Mouse (Mus musculus) ES-Bruce4 (cell line): ENCODE measurements around the gene Syngap1. TPM values are rescaled to one million over a fixed set of nuclear protein-coding genes. Genes with fewer than 3 reads are reported as not detected.

Experiments
- H3K27ac ChIP-seq: 2 replicates; pipeline ENCODE4 v1.5.1; 2012; ENCODE audit warnings: low read length, inconsistent platforms; ENCODE audit not compliant: insufficient read depth
- H3K27me3 ChIP-seq: 2 replicates; pipeline ENCODE4 v1.6.1; 2012; ENCODE audit warnings: mild to moderate bottlenecking, low read length, inconsistent platforms; ENCODE audit not compliant: control insufficient read depth, poor library complexity, insufficient read depth, severe bottlenecking
- H3K36me3 ChIP-seq: 2 replicates; pipeline ENCODE4 v1.6.1; 2012; ENCODE audit warnings: inconsistent platforms, mild to moderate bottlenecking, low read length, moderate library complexity; ENCODE audit not compliant: control insufficient read depth, poor library complexity, insufficient read depth, severe bottlenecking
- H3K4me1 ChIP-seq: one replicate; pipeline ENCODE4 v1.8.1; 2011; ENCODE audit warnings: low read length; ENCODE audit not compliant: control insufficient read depth, insufficient read depth
- H3K4me3 ChIP-seq: 2 replicates; pipeline ENCODE4 v1.5.1; 2011; ENCODE audit warnings: low read depth, mild to moderate bottlenecking, low read length
- H3K9ac ChIP-seq: 2 replicates; pipeline ENCODE4 v1.6.1; 2012; ENCODE audit warnings: low read depth, mild to moderate bottlenecking, inconsistent platforms; ENCODE audit not compliant: poor library complexity, severe bottlenecking
- H3K9me3 ChIP-seq: replicated peaks from 2 replicates; pipeline ENCODE4 v1.6.1; 2012; ENCODE audit warnings: mild to moderate bottlenecking, low read length, inconsistent platforms; ENCODE audit not compliant: control insufficient read depth, poor library complexity, insufficient read depth, severe bottlenecking
- CTCF ChIP-seq: IDR thresholded peaks from one replicate; pipeline ENCODE4 v1.8.1; 2011; ENCODE audit warnings: low read depth, low read length
- EP300 ChIP-seq: IDR thresholded peaks from 2 replicates; pipeline ENCODE4 v1.6.1; 2011; ENCODE audit warnings: low read depth, low read length; ENCODE audit not compliant: insufficient read depth
- POLR2A ChIP-seq: IDR thresholded peaks from one replicate; pipeline ENCODE4 v1.8.1; 2011; ENCODE audit warnings: low read length; ENCODE audit not compliant: insufficient read depth
- polyA plus RNA-seq: library from polyadenylated mRNA; stranded (reverse); fragments of >200 nt; gene quantifications from 2 replicates; pipeline ENCODE4 v1.2.4, GENCODE M21; 2011; ENCODE audit warnings: low read depth; ENCODE audit not compliant: missing spikeins, insufficient read depth, insufficient read length

Gene Syngap1
- polyA plus RNA-seq, 1 experiment: 23.5 TPM

GRCm38 (mm10) chr17:27021736-27022135 lies 80.7 kb downstream of the Syngap1 start:
- Histone ChIP-seq H3K4me1 (no peaks in the 10 kb centered on the region), H3K27ac (no peak overlapping the region), H3K9me3 (no peaks in the 10 kb centered on the region), H3K9ac (no peak overlapping the region), H3K4me3 (no peak overlapping the region), H3K36me3 (peaks cover 3% of the 10 kb centered on the region), H3K27me3 (no peaks in the 10 kb centered on the region)
- TF ChIP-seq POLR2A (no peak), CTCF (no peak), EP300 (no peak)

Other genes starting within 250 kb of the Syngap1 start
- 18.6 and 21.4 TPM in 2 replicates for gene Crebrf, start 225.6 kb upstream of the Syngap1 start, polyA plus RNA-seq
- 28.9 and 29.4 TPM in 2 replicates for gene Bnip1, start 160.2 kb upstream of the Syngap1 start, polyA plus RNA-seq
- gene Nkx2-5, start 96.2 kb upstream of the Syngap1 start, polyA plus RNA-seq: not detected in 2 replicates
- gene Kifc5b, start 24.2 kb upstream of the Syngap1 start, polyA plus RNA-seq: 43.0 and 43.2 TPM in 2 replicates
- gene Phf1, start 8.2 kb upstream of the Syngap1 start, polyA plus RNA-seq: 7.8 and 8.7 TPM in 2 replicates
- 58.9 and 63.0 TPM in 2 replicates for gene Cuta, start 1.7 kb upstream of the Syngap1 start, polyA plus RNA-seq
- gene Zbtb9, start 31.9 kb downstream of the Syngap1 start, polyA plus RNA-seq: 11.0 and 12.4 TPM in 2 replicates
- 66.6 and 78.1 TPM in 2 replicates for gene Bak1, start 87.8 kb downstream of the Syngap1 start, polyA plus RNA-seq
- 17.2 and 21.9 TPM in 2 replicates for gene Itpr3, start 116.1 kb downstream of the Syngap1 start, polyA plus RNA-seq
- 138 and 155 TPM in 2 replicates for gene Uqcc2, start 192.7 kb downstream of the Syngap1 start, polyA plus RNA-seq
- not detected in 2 replicates for gene Ip6k3, start 226.5 kb downstream of the Syngap1 start, polyA plus RNA-seq